Mouse (Mus musculus): ENCODE results near the gene Ralgps2. TPM values are rescaled to one million over a fixed set of nuclear protein-coding genes. Genes with fewer than 3 reads are reported as not detected.

The Ralgps2 gene
- polyA plus RNA-seq, 1 experiment from 2014 or later = 120 TPM

GRCm38 (mm10) chr1:156938705-156939242 lies 652 bp downstream of the Ralgps2 start:
- Histone ChIP-seq H3K36me3 (no peaks in the 10 kb centered on the region), H3K4me3 (peak overlapping the region; percentile 94), H3K27ac (peak overlapping the region; percentile 94), H3K4me2 (replicated peaks) (peak overlapping the region; percentile 85), H3K4me1 (peaks cover 12% of the 10 kb centered on the region), H3K27me3 (replicated peaks) (no peaks in the 10 kb centered on the region), H3K9ac (peak overlapping the region; percentile 96), H3K9me3 (no peaks in the 10 kb centered on the region)
- under 1% methylated on average over 41 of the region's 51 CpGs for WGBS
- ATAC-seq (ENCODE audit: low FRiP score, low read depth) = peak; percentile 83

- Histone ChIP-seq H3K9ac (no peak overlapping the region), H3K27ac (no peak overlapping the region), H3K4me2 (replicated peaks) (peak overlapping the region; percentile 36), H3K9me3 (no peaks in the 10 kb centered on the region), H3K4me1 (peaks cover 12% of the 10 kb centered on the region), H3K27me3 (replicated peaks) (no peaks in the 10 kb centered on the region), H3K36me3 (no peaks in the 10 kb centered on the region), H3K4me3 (no peak overlapping the region)
- 75% methylated on average over 7 of the region's 7 CpGs for WGBS
- no peak for ATAC-seq (ENCODE audit: low FRiP score, low read depth)
These were observed 2.0 kb downstream of the Ralgps2 start for GRCm38 (mm10) chr1:156937436-156937835.

GRCm38 (mm10) chr1:156933712-156934111 lies 5.7 kb downstream of the Ralgps2 start:
- WGBS = 95% methylated on average over 7 of the region's 7 CpGs
- no peaks in the 10 kb centered on the region for H3K36me3 ChIP-seq
- no peak overlapping the region for H3K9ac ChIP-seq
- H3K4me1 ChIP-seq = peaks cover 13% of the 10 kb centered on the region
- no peak overlapping the region for H3K4me2 ChIP-seq (replicated peaks)
- no peak overlapping the region for H3K27ac ChIP-seq
- ATAC-seq (ENCODE audit: low FRiP score, low read depth) = no peak
- H3K4me3 ChIP-seq = no peak overlapping the region
- no peaks in the 10 kb centered on the region for H3K9me3 ChIP-seq
- no peaks in the 10 kb centered on the region for H3K27me3 ChIP-seq (replicated peaks)

- Histone ChIP-seq H3K9ac (no peak overlapping the region), H3K36me3 (no peaks in the 10 kb centered on the region), H3K27ac (no peak overlapping the region), H3K4me1 (peaks cover 11% of the 10 kb centered on the region), H3K9me3 (no peaks in the 10 kb centered on the region), H3K27me3 (replicated peaks) (no peaks in the 10 kb centered on the region), H3K4me2 (replicated peaks) (no peak overlapping the region), H3K4me3 (no peak overlapping the region)
- ATAC-seq (ENCODE audit: low FRiP score, low read depth) = no peak
- WGBS = 27% methylated on average over 3 of the region's 3 CpGs
These were observed 7.2 kb downstream of the Ralgps2 start for GRCm38 (mm10) chr1:156932036-156932774.

- no peak for ATAC-seq (ENCODE audit: low FRiP score, low read depth)
These were observed 8.1 kb downstream of the Ralgps2 start for GRCm38 (mm10) chr1:156931106-156931870.

GRCm38 (mm10) chr1:156930263-156930662 lies 9.2 kb downstream of the Ralgps2 start:
- no peak overlapping the region for H3K4me3 ChIP-seq
- WGBS = 66% methylated on average over 5 of the region's 5 CpGs
- no peaks in the 10 kb centered on the region for H3K9me3 ChIP-seq
- no peaks in the 10 kb centered on the region; the same call in 1 of the 2 replicates for H3K36me3 ChIP-seq
- H3K27ac ChIP-seq = no peak overlapping the region
- no peak overlapping the region for H3K9ac ChIP-seq
- no peaks in the 10 kb centered on the region for H3K27me3 ChIP-seq (replicated peaks)
- no peak for ATAC-seq (ENCODE audit: low FRiP score, low read depth)
- H3K4me2 ChIP-seq (replicated peaks) = no peak overlapping the region
- H3K4me1 ChIP-seq = peaks cover 16% of the 10 kb centered on the region

More at GRCm38 (mm10) chr1:156931106-156931870, 8.1 kb downstream of the Ralgps2 start:
- Histone ChIP-seq H3K36me3 (no peaks in the 10 kb centered on the region), H3K9me3 (no peaks in the 10 kb centered on the region), H3K4me3 (no peak overlapping the region), H3K4me2 (replicated peaks) (no peak overlapping the region), H3K27ac (no peak overlapping the region), H3K4me1 (peaks cover 11% of the 10 kb centered on the region), H3K27me3 (replicated peaks) (no peaks in the 10 kb centered on the region), H3K9ac (no peak overlapping the region)
- WGBS = 73% methylated on average over 10 of the region's 10 CpGs

GRCm38 (mm10) chr1:156928255-156928654 lies 11.2 kb downstream of the Ralgps2 start:
- no peak for ATAC-seq (ENCODE audit: low FRiP score, low read depth)
- Histone ChIP-seq H3K4me2 (replicated peaks) (no peak overlapping the region), H3K27ac (no peak overlapping the region), H3K4me3 (no peak overlapping the region), H3K36me3 (no peaks in the 10 kb centered on the region; the same call in 1 of the 2 replicates), H3K9ac (no peak overlapping the region), H3K27me3 (replicated peaks) (no peaks in the 10 kb centered on the region), H3K4me1 (peaks cover 16% of the 10 kb centered on the region), H3K9me3 (no peaks in the 10 kb centered on the region)
- WGBS = 93% methylated on average over 4 of the region's 4 CpGs

GRCm38 (mm10) chr1:156923511-156923910 lies 15.9 kb downstream of the Ralgps2 start:
- Histone ChIP-seq H3K36me3 (no peaks in the 10 kb centered on the region; the same call in 1 of the 2 replicates), H3K4me3 (no peak overlapping the region), H3K4me1 (peaks cover 20% of the 10 kb centered on the region), H3K9ac (no peak overlapping the region), H3K27me3 (replicated peaks) (no peaks in the 10 kb centered on the region), H3K9me3 (no peaks in the 10 kb centered on the region), H3K4me2 (replicated peaks) (no peak overlapping the region), H3K27ac (no peak overlapping the region)
- 82% methylated on average over 1 of the region's 1 CpGs for WGBS
- ATAC-seq (ENCODE audit: low FRiP score, low read depth) = no peak

GRCm38 (mm10) chr1:156922921-156923320 lies 16.5 kb downstream of the Ralgps2 start:
- Histone ChIP-seq H3K4me3 (no peak overlapping the region), H3K4me1 (peaks cover 20% of the 10 kb centered on the region), H3K36me3 (no peaks in the 10 kb centered on the region; the same call in 1 of the 2 replicates), H3K27me3 (replicated peaks) (no peaks in the 10 kb centered on the region), H3K9ac (no peak overlapping the region), H3K4me2 (replicated peaks) (no peak overlapping the region), H3K9me3 (no peaks in the 10 kb centered on the region), H3K27ac (no peak overlapping the region)
- 86% methylated on average over 6 of the region's 6 CpGs for WGBS
- no peak for ATAC-seq (ENCODE audit: low FRiP score, low read depth)

- ATAC-seq (ENCODE audit: low FRiP score, low read depth) = no peak
- H3K4me2 ChIP-seq (replicated peaks) = no peak overlapping the region
- H3K9me3 ChIP-seq = no peaks in the 10 kb centered on the region
- no peaks in the 10 kb centered on the region; the same call in 1 of the 2 replicates for H3K36me3 ChIP-seq
- H3K9ac ChIP-seq = no peak overlapping the region
- 71% methylated on average over 12 of the region's 12 CpGs for WGBS
- no peaks in the 10 kb centered on the region for H3K27me3 ChIP-seq (replicated peaks)
- peaks cover 20% of the 10 kb centered on the region for H3K4me1 ChIP-seq
- H3K27ac ChIP-seq = no peak overlapping the region
- H3K4me3 ChIP-seq = no peak overlapping the region
These were observed 18.0 kb downstream of the Ralgps2 start for GRCm38 (mm10) chr1:156921290-156921994.

- no peak for ATAC-seq (ENCODE audit: low FRiP score, low read depth)
- Histone ChIP-seq H3K27me3 (replicated peaks) (no peaks in the 10 kb centered on the region), H3K9me3 (no peaks in the 10 kb centered on the region), H3K4me1 (peaks cover 15% of the 10 kb centered on the region), H3K27ac (no peak overlapping the region), H3K9ac (no peak overlapping the region), H3K36me3 (no peaks in the 10 kb centered on the region), H3K4me3 (no peak overlapping the region), H3K4me2 (replicated peaks) (no peak overlapping the region)
- 22% methylated on average over 3 of the region's 3 CpGs for WGBS
These were observed 22.0 kb downstream of the Ralgps2 start for GRCm38 (mm10) chr1:156917460-156917859.

- Histone ChIP-seq H3K27ac (no peak overlapping the region), H3K4me1 (peaks cover 8% of the 10 kb centered on the region), H3K9me3 (no peaks in the 10 kb centered on the region), H3K4me2 (replicated peaks) (no peak overlapping the region), H3K4me3 (no peak overlapping the region), H3K9ac (no peak overlapping the region), H3K27me3 (replicated peaks) (no peaks in the 10 kb centered on the region), H3K36me3 (no peaks in the 10 kb centered on the region)
- WGBS = 71% methylated on average over 3 of the region's 3 CpGs
- no peak for ATAC-seq (ENCODE audit: low FRiP score, low read depth)
These were observed 23.1 kb downstream of the Ralgps2 start for GRCm38 (mm10) chr1:156916361-156916760.

All from neural tube, embryonic 12.5 days (tissue).